Mouse (Mus musculus): ENCODE measurements around the gene Slc6a4.
A peak's percentile ranks its signal among the peaks of the same experiment; 100 is the strongest.

The Slc6a4 gene

DNA sequence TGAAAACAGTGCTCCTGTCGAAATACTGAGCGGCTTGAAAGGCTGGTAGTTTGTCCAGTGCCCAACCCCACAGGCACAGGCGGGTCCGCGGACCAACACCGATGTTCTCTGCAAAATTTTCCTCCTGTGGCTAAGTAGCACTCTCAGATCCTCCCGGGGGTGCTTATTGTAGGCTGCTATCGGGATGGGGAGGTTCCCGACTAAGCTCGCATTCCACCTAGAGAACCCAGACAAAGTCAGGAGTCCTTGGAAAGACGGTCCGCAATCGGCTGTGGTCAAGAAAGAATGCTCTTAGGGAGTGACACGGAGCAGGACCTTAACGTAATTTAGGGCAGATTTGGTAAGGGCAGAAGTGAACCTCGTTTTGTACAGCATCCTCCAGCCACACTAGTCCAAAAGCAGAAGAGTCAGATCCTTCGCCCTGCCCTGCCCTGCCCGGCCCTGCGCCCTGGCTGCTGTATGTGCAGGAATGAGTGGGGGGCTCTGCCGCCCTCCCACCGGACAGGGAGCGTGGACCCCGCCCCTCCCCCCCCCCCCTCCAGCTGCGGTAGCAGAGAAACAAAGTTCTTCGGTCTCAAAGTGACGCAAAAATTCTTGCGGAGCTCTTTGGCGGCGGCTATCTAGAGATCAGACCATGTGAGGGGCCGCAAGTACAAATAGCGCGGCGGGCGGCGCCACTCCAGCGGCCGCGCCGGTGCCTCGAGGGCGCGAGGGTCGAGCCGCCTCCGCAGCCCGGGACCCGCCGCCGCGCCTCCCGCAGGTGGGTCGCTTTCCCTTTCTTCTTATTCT is at the start of gene Slc6a4:
TSS of gene Slc6a4 (plus strand) at position 688 of the 789 bp plus-strand sequence.
- DNase-seq (ENCODE audit: low read depth), result peak; percentile 49

DNA sequence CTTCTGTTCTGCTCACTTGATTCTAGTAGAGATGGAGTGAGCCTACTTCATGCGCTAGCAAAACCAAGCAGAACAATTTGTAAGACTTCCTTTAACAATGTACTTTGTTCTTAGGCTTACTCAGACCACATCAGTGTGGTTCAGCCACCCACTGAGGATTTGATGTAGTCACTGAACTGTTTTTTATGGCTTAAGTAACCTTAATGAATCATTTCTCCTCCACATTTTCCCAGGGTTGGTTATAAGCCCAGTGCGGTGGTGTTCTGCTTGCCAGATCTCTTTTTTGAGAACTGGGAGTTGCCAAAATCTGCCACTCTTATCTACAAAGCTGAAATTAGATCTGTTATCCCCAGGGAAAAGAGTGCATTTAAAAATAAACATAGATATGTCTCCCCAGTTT is 44.9 kb upstream of the Slc6a4 start:
- no peak for DNase-seq (ENCODE audit: low read depth)

DNA sequence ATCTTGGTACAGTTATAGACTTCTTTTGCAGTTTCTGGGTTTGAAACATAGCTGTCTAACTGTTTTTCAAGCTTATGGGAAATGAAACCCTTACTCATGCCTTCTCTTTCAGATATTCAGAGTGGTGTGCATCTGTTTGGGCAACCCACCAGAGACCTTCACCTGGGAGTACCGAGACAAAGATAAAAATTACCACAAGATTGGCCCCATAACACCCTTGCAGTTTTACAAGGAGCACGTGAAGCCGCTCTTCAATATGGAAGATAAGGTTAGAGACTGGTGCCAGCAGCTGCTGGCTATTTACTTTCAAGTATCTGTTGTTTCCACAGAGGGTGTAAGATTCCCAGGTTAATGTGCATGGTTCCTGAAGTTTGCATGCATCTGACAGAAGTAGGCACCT is 32.7 kb upstream of the Slc6a4 start:
- no peak for DNase-seq (ENCODE audit: low read depth)

DNA sequence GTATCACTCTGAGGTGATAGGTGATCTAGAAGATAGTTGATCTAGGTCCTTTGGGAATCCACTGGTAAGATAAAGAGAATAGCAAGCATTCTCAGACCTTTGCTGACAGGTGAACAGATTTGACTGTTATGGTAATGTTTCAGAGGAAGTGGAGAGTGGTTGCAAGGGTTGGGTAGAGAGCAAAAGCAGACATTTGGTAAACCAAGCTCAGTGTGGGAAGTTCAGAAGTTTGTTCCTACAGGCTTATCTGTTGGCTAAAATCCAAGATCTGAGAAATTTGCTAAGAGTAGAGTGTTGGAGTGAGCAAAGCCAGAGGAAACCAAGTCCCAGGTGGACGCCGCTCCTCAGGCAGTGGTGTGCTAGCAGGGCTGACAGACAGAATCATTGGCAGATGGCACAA is 28.1 kb upstream of the Slc6a4 start:
- no peak for DNase-seq (ENCODE audit: low read depth)

DNA sequence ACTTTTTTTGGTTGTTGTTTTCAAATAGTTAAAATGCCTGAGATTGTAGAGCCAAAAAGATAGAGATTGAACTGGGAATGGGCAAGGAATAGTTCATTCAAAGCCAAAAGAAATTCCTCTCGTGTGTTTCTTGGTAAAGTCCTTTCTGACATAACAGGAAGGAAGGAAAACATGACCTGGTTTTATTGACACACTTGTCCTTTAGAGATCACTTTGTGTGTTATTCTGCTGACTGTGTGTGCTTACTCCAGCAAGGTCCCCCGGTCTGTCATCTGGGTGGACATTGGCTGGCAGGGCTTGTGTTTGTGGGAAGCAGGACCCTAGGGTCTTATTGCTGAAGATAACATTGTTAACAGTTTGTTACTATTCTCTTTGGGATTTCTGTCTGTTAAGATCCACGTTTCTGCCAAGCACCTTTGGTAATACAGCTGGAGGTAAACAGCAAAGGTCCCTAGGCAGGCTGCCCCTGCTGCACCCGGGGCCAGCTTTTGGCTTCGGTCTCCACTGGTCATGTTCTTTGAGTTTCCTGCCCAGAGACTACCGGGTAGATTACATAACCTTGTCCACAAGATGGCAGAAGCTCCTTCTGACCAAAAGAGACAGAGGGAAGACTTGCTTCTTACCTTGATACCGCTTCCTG is 23.6 kb upstream of the Slc6a4 start:
- no peak for DNase-seq (ENCODE audit: low read depth)

DNA sequence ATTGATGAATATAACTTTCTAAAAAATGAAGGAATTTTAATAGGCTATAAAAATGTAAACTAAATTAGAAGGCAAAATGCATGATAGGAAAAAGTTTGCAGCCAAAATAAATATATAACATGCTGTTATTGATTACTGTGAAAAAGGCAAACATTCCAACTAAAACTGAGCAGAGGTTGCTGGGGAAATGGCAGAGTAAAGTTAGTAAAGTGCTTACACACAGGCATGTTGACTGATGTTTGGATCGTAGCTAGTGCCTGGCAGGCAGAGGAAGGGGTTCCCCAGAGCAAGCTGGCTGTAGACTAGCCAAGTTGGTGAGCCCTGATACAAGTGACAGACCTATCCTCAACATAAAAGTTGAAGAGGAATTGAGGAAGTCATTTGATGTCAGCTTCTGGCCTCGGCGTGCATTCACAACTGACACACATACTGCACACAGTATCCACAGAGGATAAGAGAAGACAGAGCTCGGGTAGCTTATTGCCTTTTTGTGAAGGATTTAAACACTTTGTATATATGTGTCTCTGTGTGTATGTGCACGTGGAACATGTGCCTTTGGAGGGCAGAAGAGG is 16.7 kb upstream of the Slc6a4 start:
- DNase-seq (ENCODE audit: low read depth), result no peak

DNA sequence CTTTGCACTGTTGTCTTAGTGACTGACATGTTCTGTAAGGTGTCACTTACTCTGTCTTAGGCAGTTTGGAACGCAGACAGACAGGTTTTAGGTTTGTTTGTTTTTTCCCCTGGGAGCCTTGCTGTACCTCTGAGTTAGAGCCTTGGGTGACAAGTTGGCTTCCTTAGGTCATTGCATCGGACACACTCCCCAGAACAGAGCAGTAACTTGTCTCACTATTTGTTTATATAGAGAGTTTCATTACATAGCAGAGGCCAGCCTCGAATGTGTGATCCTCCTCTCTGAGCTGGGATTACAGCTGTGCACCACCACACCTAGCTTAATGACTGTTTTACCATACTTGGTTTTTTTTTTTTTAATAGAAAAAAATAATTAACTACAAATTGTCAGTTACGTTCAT is 16.0 kb upstream of the Slc6a4 start:
- DNase-seq (ENCODE audit: low read depth), result no peak

DNA sequence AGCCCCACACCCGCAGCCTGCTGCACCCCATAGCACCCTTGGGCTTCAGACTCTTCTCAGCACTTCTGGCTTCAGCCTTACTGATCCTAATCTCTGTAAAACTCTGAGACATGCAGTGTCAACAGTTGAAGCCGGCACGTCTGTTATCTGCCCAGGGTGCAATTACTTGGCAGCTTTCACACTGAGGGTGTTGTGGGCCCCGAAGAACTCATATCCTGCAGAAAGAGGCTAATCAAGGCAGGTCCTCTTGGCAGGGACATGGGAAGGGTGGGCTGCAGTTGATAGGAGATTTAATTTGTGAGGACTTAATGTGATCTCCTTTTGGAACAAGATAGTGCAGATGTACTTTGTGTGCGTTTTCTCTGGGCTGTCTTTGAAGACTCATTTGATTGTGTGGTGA is 14.8 kb upstream of the Slc6a4 start:
- DNase-seq (ENCODE audit: low read depth), result no peak

DNA sequence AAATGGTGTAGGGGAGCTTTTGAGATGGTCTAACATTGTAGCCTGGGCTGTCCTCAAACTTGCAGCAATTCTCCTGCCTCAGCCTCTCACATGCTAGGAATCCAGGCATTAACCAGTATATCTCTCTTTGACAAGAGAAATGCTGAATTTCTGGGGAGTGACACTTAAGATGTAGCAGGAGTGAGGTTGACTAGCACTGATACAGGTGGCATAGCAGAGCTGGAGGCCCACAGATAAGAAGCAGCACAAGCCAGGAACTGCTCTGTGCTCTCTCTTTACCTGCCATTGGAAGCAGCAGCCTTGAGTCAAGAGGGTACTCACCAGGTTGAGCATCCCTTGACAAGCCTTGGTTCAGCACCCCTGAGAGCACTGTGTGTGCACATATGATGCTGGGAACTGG is 14.2 kb upstream of the Slc6a4 start:
- no peak for DNase-seq (ENCODE audit: low read depth)

DNA sequence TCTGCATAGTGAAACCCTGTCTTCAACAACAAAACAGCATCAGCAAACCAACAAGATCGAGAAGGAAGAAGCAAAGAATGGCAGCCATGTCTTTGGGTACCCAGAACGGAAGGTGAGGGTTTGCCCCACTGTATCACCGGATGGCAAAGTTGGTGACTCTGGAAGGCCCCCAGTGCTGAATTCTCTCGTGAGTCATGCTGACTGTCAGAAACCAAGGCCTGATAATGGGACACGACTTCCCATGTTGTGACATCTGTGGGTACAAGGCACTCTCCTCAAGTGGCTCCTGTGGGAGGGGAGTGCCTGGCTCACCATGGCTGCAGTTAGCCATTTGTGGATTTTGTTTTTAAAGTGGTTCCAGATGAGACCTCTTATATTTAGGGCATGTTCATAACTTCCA is 7.6 kb upstream of the Slc6a4 start:
- DNase-seq (ENCODE audit: low read depth), result no peak

DNA sequence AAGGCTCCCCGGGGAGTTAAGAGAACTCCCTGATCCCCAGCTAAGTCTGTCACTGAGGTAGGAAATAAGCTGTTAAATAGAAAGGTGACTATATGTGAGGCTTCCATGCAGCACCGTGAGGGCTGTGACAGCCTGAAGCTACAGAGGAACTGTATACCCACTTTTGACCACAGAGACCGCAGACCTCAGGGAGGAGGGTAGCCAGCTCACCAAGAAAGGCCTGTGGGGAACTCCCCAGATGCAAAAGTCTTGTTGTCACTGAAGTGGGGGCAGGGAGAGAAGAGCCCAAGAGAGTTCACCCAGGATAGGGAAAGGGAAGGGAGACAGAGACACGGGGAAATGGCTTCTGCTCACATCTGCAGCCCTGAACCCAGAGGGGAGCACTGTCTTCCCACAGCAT is 5.5 kb upstream of the Slc6a4 start:
- DNase-seq (ENCODE audit: low read depth), result peak; percentile 87

DNA sequence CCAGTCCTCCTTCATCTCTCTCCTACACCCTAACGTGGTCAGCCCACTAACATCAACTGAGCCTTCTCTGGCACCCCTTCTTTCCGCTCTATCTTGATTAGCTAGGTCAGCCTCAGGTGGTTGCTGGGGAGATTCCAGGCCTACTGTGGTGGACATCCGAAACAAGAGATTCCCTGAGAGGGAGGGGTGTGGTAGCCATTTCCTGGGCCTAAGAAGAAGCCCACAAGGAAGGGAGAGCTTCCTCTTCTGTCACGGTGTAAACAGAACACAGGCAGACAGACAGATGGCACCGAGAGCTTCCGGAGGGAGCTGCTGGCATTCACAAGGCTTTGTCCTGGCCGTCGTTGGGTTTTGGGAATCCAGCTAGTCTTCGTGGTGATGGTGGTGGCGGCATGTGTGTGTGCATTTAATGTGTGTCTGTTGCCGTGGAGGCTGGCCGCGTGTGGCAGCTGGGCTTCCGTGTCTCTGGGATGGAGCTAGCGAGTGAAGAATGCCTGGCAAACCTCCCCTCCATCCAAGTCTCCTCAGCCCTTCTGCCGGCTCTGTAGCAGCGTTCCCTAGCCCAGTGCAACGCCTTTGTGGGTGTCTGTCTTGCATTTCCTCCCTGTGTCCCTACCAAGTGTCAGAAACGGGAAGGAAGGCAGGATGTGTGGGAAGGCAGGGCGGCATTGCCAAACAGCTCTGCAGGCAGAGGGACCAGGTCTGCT is 2.3 kb upstream of the Slc6a4 start:
- DNase-seq (ENCODE audit: low read depth), result peak; percentile 30

DNA sequence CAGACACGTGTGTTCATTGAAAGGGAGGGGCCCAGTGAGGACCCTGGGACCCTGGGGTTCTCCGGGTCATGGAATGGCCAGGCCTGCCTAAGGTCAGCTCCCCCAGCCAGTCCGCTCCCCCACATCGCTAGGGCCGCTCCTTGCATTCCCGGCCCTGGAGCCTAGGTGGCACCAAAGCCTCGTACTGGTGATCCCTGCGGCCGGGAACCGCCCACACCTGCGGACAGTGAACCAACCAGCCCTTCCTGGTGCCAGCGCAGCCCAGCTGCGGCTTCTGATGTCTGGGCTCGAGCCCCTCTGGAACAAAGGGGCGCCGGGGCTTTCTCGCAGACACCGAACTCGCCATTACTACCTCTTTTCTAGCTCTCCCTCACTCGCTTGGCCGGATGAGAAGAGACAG is 1.1 kb upstream of the Slc6a4 start:
- peak; percentile 83 for DNase-seq (ENCODE audit: low read depth)

DNA sequence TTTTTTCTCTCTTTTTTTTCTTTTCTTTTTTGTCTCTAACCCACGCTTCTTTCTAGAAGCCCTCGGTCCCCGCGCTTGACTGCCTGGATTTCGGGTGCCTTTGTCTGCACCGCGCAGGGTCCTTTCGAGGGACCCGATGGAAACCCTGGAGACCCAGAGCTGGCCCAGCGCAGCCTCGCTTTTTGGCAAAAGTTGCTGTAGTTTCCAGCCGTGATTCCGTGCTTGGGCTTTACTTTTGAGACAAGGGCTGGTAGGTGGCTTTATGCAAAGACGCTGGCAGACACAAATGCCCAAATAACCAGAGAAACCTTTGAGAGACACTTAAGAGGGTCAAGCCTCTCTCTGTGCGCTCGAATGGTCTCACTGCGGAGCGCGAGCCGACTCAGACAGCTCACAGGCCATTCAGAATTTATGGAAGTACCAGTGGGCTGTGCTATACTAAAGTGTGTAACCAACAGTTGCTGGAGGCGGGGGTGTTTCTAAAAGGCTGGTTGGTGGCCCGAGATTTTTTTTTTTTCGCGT is 363 bp downstream of the Slc6a4 start:
- peak; percentile 34 for DNase-seq (ENCODE audit: low read depth)

DNA sequence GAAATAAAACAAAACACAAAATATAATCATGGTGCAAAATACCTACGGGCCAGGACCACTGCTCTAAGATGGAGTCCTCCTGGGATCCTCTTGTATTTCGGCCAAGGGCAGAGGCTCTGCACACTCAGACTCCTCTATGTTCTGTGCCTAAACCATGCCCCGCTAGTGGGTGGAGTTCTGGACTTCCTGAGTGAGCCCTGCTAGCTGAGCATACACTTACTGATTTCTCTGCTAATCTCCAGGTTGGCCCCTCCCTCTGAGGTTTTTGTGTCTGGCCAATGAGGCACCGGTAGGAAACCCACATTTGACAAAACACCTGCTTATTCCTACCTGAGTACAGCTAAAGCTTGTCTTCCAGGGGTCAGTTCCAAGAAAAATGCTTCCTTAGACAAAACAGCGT is 2.3 kb downstream of the Slc6a4 start:
- DNase-seq (ENCODE audit: low read depth), result peak; percentile 67

DNA sequence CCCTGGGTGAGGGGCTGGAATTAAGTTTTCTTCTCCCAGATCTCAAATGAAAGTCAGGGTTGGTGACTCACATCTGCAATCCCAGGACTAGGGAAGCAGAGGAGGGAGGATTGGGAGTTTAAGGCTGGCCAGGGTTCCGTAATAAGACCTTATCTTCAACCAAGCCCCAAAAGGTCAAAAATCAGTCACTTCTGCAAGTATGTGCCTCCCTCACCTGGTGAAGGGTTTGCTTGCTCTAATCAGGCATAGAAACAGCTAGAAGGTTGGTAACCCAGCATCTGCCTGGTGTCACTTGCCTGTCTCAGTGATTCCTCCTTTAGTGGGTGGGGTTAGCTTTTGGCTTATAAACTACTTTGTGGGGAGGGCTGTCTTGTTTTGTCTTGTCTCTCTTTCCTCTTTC is 4.0 kb downstream of the Slc6a4 start:
- peak; percentile 20 for DNase-seq (ENCODE audit: low read depth)

DNA sequence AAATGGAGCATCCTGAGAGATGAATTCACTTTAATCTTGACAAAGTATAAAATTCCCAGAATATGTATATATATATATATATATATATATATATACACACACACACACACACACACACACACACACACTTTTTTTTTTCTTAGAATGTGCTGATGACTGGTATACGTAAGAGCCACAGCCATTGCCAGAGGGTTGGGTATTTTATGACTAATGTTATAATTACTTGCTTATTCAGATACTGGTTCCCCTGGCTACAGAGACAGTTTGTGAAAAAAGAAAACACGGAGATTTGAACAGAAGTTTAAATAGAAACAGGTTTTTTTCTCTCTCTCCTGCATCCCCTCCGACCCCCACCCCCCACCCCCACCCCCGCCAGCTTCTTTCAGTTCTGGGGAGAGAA is 7.5 kb downstream of the Slc6a4 start:
- DNase-seq (ENCODE audit: low read depth), result no peak

DNA sequence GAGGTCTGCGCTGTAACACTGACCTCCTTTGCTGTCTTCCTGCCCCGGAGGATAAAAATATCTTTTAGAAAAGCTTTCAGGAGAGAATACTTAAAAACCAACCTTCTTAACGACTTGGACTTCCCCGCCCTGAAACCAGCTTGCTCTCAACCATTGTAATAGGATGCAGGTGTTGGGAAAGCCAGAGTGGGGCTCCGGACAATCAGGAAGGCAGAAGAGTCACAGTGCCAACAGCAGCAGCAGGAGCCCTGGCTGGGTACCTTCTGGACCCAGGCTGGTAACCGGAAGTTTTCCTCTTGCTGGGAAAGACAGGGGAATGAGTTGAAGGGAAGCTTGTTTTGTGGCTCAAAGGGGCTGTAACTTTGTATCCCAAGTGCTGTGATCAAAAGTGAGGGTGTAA is 8.2 kb downstream of the Slc6a4 start:
- no peak for DNase-seq (ENCODE audit: low read depth)

DNA sequence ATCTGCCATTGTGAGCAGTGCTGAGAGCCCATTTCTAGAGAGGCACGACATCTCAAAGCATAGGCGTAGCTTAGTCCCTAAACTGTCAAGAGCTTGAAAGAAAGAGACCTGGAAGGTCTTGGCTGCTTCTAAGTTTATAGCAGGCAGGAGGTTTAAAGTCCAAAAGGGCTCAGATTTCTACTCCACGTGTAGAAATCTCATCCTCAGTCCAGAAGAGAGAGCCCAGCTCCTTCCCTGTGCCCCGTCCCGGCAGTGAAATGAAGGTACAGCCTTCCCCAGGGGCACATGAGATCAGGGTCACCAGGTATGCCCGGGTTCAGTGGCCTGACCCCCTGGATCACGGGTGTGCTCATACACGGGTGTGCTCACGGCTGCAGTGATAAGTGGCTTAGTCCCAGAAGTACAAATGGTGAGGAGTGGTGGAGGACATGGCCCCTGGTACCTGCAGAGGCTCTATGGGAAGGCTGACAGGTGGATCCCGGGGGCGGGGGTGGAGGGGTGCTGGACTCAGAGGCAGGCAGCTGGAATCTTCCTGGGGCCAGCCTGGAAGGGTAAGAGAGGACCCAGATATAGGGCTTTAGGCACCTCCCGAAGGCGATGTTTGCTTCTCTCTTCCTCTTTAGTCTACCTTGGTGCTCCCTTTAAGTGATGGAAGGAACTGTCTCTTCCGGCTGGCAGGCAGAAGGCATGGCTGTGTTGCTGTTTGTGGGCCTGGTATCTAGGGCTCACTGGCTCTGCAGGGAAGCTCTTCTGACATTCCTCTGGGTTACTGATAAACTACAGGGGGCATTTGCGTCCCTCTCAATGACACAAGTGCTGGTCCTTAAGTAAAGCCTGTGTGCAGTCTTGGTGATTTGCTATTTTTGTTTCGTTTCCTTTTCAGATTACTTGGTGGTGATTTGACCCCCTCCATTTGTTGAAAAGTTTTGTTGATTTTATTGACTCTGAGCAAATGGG is 10.9 kb downstream of the Slc6a4 start:
- no peak for DNase-seq (ENCODE audit: low read depth)

DNA sequence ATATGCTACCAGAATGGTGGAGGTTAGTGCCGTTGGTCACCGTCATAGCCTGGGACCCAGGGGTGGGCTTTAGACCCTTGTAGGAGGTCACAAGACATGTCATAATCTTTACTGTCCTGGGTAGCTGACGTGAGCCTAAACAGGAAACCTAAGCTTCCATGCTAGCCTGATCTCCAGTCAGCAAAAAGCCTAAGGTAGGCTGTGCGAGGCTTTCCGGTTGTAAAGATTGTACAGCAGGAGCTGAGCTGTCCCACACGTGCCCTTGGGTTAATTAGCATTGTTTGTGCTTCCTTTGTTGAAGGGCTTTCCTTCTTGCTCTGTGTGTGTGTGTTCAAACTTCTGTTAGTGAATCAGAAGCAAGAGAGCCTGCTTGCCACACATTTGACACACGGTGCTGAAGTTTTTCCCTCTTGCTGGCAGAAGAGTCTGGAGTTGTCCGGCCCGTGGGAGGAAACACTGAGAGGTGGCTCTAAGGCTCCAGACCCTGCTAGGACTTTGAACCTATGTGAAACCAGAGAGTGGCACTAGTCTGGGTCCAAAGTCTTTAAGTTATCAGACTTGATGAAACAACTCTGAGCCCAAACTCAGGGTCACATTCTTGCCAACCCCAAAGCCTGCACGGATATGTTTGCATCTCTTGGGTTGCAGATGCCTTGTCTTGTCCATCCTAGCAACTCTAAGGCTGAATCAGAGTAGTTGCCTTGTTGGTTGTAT is 12.5 kb downstream of the Slc6a4 start:
- no peak for DNase-seq (ENCODE audit: low read depth)

DNA sequence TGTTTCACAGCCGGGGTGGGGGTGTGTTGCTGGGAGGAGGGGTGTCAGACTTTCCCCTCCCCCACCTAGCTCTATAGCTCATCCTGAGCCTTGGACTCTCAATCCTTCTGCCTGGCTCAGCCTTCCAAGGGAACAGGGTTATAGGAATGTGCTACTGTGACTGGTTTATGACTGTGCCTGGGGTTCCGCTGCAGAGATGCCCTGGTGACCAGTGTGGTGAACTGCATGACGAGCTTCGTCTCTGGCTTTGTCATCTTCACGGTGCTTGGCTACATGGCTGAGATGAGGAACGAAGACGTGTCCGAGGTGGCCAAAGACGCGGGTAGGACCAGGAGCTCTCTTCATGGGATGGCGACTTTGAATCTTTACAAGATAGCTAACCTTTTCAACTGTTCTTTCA is 19.6 kb downstream of the Slc6a4 start:
- DNase-seq (ENCODE audit: low read depth), result no peak
